Mouse (Mus musculus) liver (tissue): ENCODE data around the gene Etv2.

Experiments
- DNase-seq: peaks from one replicate; pipeline ENCODE4 v3.0.0-alpha.2; 2020; ENCODE audit warnings: mixed read lengths

Gene Etv2

GRCm38 (mm10) chr7:30613529-30614112, 22.0 kb downstream of the Etv2 start:
- peak; percentile 69 for DNase-seq

GRCm38 (mm10) chr7:30612654-30613402, 22.8 kb downstream of the Etv2 start, which contains the start of gene Upk1a:
Gene Upk1a, minus strand, starts transcription at chr7:30612847.
- DNase-seq: no peak

- DNase-seq: no peak
Observed at GRCm38 (mm10) chr7:30610043-30610442, 25.6 kb downstream of the Etv2 start.

GRCm38 (mm10) chr7:30608476-30608875, 27.2 kb downstream of the Etv2 start:
- no peak for DNase-seq

- DNase-seq: peak; percentile 72
Observed at GRCm38 (mm10) chr7:30607706-30608309, 27.8 kb downstream of the Etv2 start.

- DNase-seq: no peak
Observed at GRCm38 (mm10) chr7:30604944-30605343, 30.7 kb downstream of the Etv2 start.

GRCm38 (mm10) chr7:30604424-30604823, 31.2 kb downstream of the Etv2 start:
- DNase-seq: no peak

- no peak for DNase-seq
Observed at GRCm38 (mm10) chr7:30602583-30602982, 33.1 kb downstream of the Etv2 start.

GRCm38 (mm10) chr7:30600651-30601050, 35.0 kb downstream of the Etv2 start:
- DNase-seq: no peak

GRCm38 (mm10) chr7:30599933-30600353, 35.7 kb downstream of the Etv2 start:
- peak; percentile 90 for DNase-seq

- DNase-seq: no peak
Observed at GRCm38 (mm10) chr7:30598786-30599185, 36.9 kb downstream of the Etv2 start, which contains the start of gene Zbtb32. Gene Zbtb32, minus strand, starts transcription at chr7:30598909.

- DNase-seq: no peak
Observed at GRCm38 (mm10) chr7:30596811-30597210, 38.8 kb downstream of the Etv2 start.

- no peak for DNase-seq
Observed at GRCm38 (mm10) chr7:30596093-30596492, 39.6 kb downstream of the Etv2 start.

GRCm38 (mm10) chr7:30594510-30595024, 41.1 kb downstream of the Etv2 start:
- DNase-seq: no peak

- DNase-seq: no peak
Observed at GRCm38 (mm10) chr7:30593579-30594509, 41.8 kb downstream of the Etv2 start.

GRCm38 (mm10) chr7:30592772-30593423, 42.8 kb downstream of the Etv2 start:
- DNase-seq: no peak

- DNase-seq: no peak
Observed at GRCm38 (mm10) chr7:30591605-30591951, 44.1 kb downstream of the Etv2 start.

GRCm38 (mm10) chr7:30590927-30591604, 44.6 kb downstream of the Etv2 start:
- DNase-seq: no peak

- DNase-seq: peak; percentile 86
Observed at GRCm38 (mm10) chr7:30589435-30590301, 46.0 kb downstream of the Etv2 start.

- peak; percentile 98 for DNase-seq
Observed at GRCm38 (mm10) chr7:30588676-30589434, 46.8 kb downstream of the Etv2 start, which contains the start of gene Kmt2b. Gene Kmt2b, minus strand, starts transcription at chr7:30588726.
